Mouse (Mus musculus) thymus, adult 2 months (tissue): ENCODE measurements around the gene Mpp5. TPM values are rescaled to one million over a fixed set of nuclear protein-coding genes. Genes with fewer than 3 reads are reported as not detected.

ENCODE experiments used
- DNase-seq: peaks from one replicate; pipeline ENCODE4 v3.0.0; 2021
- H3K27ac ChIP-seq: fragments of 200-500 bp; 2 replicates; pipeline ENCODE4 v1.5.1; 2012; ENCODE audit warnings: low read length, control low read depth; ENCODE audit not compliant: control insufficient read depth, insufficient read depth
- H3K27me3 ChIP-seq: fragments of 200-500 bp; 2 replicates; pipeline ENCODE4 v1.6.1; 2012; ENCODE audit warnings: mild to moderate bottlenecking, low read length, moderate library complexity, mixed read lengths; ENCODE audit not compliant: control insufficient read depth, insufficient read depth
- H3K36me3 ChIP-seq: fragments of 200-500 bp; 2 replicates; pipeline ENCODE4 v1.6.1; 2012; ENCODE audit warnings: mild to moderate bottlenecking, low read length, moderate library complexity; ENCODE audit not compliant: control insufficient read depth, insufficient read depth
- H3K4me1 ChIP-seq: fragments of 200-500 bp; replicated peaks from 2 replicates; pipeline ENCODE4 v1.6.1; 2012; ENCODE audit warnings: low read length; ENCODE audit not compliant: control insufficient read depth, insufficient read depth
- H3K4me3 ChIP-seq: fragments of 200-500 bp; 2 replicates; pipeline ENCODE4 v1.5.1; 2012; ENCODE audit warnings: mild to moderate bottlenecking, low read length, control low read depth, moderate library complexity; ENCODE audit not compliant: control insufficient read depth, insufficient read depth
- CTCF ChIP-seq: fragments of 200-500 bp; IDR thresholded peaks from 2 replicates; pipeline ENCODE4 v1.5.1; 2012; ENCODE audit warnings: mild to moderate bottlenecking, control low read depth, low read length, moderate library complexity, borderline replicate concordance; ENCODE audit not compliant: control insufficient read depth, poor library complexity, insufficient read depth; ENCODE audit errors: extremely low read depth
- POLR2A ChIP-seq: fragments of 200-500 bp; IDR thresholded peaks from 2 replicates; pipeline ENCODE4 v1.6.1; 2012; ENCODE audit warnings: mild to moderate bottlenecking, low read length, control low read depth, moderate library complexity; ENCODE audit not compliant: control insufficient read depth, poor library complexity, insufficient read depth; ENCODE audit errors: extremely low read depth
- WGBS: fragments of 180-500 bp; shearing (Covaris S2); methylation state at CpG from one replicate; pipeline ENCODE4 v1.1.7; 2018; 5-methylcytosine and 5-hydroxymethylcytosine counted together
- polyA plus RNA-seq: library from polyadenylated mRNA; depleted of rRNA; stranded (reverse); fragments of >200 nt; gene quantifications from 2 replicates; pipeline ENCODE4 v1.2.3, GENCODE M21; 2012

Gene Mpp5
- polyA plus RNA-seq, 1 experiment, result 1.8 TPM

DNA sequence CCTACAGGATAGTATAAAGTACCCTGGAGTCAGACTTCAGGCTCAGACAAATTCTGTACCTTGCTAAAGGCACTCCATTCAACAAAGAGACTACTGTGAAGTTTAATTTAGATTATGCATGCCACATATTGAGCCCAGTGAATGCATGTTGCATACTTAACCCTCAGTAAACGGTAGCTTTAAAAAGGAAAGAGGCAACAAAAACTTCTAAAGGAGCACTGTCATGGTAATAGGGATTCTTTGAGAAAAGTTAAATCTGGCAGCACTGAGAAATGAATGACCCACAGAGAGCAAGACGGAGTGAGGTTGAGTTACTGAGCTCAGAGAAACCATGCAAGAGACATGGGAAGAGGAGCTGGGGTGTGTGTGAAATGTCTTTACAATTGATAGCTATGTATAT is 29.2 kb downstream of the Mpp5 start:
- no peak for DNase-seq
- Histone ChIP-seq H3K4me3 (no peak overlapping the region), H3K27me3 (no peaks in the 10 kb centered on the region), H3K27ac (no peak overlapping the region), H3K4me1 (no peaks in the 10 kb centered on the region), H3K36me3 (no peaks in the 10 kb centered on the region)
- TF ChIP-seq CTCF (no peak), POLR2A (no peak)
- 95% methylated on average over 2 of the region's 2 CpGs for WGBS

- H3K27ac ChIP-seq, result no peak overlapping the region
- no peaks in the 10 kb centered on the region for H3K27me3 ChIP-seq
- no peak for DNase-seq
- no peaks in the 10 kb centered on the region for H3K4me1 ChIP-seq
- no peak overlapping the region for H3K4me3 ChIP-seq
- 87% methylated on average over 4 of the region's 4 CpGs for WGBS
- TF ChIP-seq CTCF, result no peak
- TF ChIP-seq POLR2A, result no peak
- no peaks in the 10 kb centered on the region for H3K36me3 ChIP-seq
Measured at GRCm38 (mm10) chr12:78778423-78779067, 29.8 kb downstream of the Mpp5 start.

- Histone ChIP-seq H3K27me3 (no peaks in the 10 kb centered on the region), H3K4me3 (no peak overlapping the region), H3K36me3 (no peaks in the 10 kb centered on the region), H3K27ac (no peak overlapping the region), H3K4me1 (no peaks in the 10 kb centered on the region)
- TF ChIP-seq CTCF (no peak), POLR2A (no peak)
- no peak for DNase-seq
- 89% methylated on average over 3 of the region's 3 CpGs for WGBS
Measured at GRCm38 (mm10) chr12:78788266-78788873, 39.7 kb downstream of the Mpp5 start.

DNA sequence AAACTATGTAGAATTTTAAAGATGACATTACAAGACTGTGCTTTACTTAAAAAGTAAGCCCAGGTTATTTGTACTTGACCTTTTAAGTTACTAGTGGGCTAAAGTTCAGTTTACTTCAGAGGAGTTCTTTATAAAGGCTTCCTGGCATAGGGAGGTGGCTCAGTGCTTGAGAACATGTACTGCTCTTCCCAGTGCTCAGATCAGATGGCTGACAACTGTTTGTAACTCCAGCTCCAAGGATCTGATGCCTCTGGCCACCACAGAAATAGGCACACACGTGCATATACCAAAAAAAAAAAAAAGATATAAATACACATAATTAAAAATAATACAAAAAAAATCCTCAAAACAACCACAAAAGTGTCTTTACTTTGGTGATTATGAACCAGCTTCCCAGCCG is 42.1 kb downstream of the Mpp5 start:
- WGBS, result 94% methylated on average over 2 of the region's 2 CpGs
- TF ChIP-seq CTCF (no peak), POLR2A (no peak)
- no peak overlapping the region for H3K4me3 ChIP-seq
- H3K27ac ChIP-seq, result no peak overlapping the region
- H3K27me3 ChIP-seq, result no peaks in the 10 kb centered on the region
- DNase-seq, result no peak
- no peaks in the 10 kb centered on the region for H3K4me1 ChIP-seq
- H3K36me3 ChIP-seq, result no peaks in the 10 kb centered on the region

GRCm38 (mm10) chr12:78794236-78794635 is 45.5 kb downstream of the Mpp5 start:
- Histone ChIP-seq H3K4me1 (no peaks in the 10 kb centered on the region), H3K27me3 (no peaks in the 10 kb centered on the region), H3K27ac (no peak overlapping the region), H3K4me3 (no peak overlapping the region), H3K36me3 (peaks cover 4% of the 10 kb centered on the region)
- no peak for DNase-seq
- WGBS, result 86% methylated on average over 1 of the region's 1 CpGs
- TF ChIP-seq CTCF, result no peak
- TF ChIP-seq POLR2A, result no peak

GRCm38 (mm10) chr12:78800036-78800435 is 51.3 kb downstream of the Mpp5 start:
- no peak overlapping the region for H3K4me3 ChIP-seq
- DNase-seq, result no peak
- WGBS, result 88% methylated on average over 3 of the region's 3 CpGs

More at GRCm38 (mm10) chr12:78800036-78800435, 51.3 kb downstream of the Mpp5 start:
- H3K27ac ChIP-seq, result no peak overlapping the region
- TF ChIP-seq POLR2A, result no peak
- no peak for TF ChIP-seq CTCF
- H3K36me3 ChIP-seq, result peaks cover 4% of the 10 kb centered on the region
- H3K27me3 ChIP-seq, result no peaks in the 10 kb centered on the region
- no peaks in the 10 kb centered on the region for H3K4me1 ChIP-seq
